Mouse (Mus musculus): ENCODE data around the gene Dhx40.
"Not testable (repeated sequence)": the region's sequence is repeated elsewhere in the genome, so short reads cannot be mapped to it uniquely, and the experiment has no call there.

The Dhx40 gene

DNA sequence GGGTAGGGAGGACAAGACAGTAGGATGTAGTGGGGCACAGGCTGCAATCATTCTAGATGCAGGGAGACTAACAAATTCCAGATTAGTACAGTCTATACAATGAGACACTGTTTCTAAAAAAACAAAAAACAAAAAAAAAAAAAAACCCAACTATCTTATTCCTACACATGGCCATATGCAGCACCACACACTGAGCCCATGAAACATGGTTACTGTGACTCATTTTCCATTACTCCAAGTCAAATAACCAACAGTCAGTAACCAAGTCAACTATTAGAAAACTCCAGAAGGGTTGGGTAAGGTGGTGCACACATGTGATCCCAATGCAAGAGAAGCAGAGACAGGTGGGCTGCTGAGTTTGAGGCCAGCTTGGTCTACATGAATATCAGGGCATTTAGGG lies 55.1 kb downstream of the Dhx40 start:
- no peak for DNase-seq (ENCODE audit: low read depth, low spot score)

GRCm38 (mm10) chr11:86751010-86751409 lies 56.5 kb downstream of the Dhx40 start:
- DNase-seq (ENCODE audit: low read depth, low spot score): no peak

DNA sequence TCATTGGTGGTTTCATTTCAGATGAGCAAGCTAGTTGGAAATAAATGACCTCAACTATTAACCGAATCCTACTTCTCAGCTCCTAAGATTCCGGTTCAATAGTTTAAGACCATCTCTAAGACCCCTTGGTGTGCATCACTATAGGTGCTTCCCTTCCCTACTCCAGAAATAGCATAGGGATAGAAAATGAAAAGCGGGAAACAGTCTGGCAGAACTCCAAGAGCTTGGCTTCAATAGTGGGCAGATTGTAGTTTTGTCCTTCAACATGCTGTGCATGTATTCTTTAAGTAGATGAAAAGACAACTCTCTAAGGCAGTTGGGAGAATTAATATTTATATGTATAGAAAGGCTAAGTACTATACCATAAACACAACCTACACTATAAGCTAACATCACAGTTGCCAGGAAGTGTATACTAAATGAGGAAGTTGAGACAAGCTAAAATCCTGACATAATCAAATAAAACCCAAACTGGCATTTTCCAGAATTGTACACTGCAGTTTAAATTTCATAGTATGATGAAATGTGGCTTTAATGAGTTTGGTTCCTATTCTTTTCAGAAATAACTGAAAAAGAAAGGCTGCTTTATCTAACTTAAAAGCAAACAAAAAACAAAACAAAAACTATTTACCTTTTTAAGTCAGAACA lies 57.6 kb downstream of the Dhx40 start:
- DNase-seq (ENCODE audit: low read depth, low spot score): no peak

DNA sequence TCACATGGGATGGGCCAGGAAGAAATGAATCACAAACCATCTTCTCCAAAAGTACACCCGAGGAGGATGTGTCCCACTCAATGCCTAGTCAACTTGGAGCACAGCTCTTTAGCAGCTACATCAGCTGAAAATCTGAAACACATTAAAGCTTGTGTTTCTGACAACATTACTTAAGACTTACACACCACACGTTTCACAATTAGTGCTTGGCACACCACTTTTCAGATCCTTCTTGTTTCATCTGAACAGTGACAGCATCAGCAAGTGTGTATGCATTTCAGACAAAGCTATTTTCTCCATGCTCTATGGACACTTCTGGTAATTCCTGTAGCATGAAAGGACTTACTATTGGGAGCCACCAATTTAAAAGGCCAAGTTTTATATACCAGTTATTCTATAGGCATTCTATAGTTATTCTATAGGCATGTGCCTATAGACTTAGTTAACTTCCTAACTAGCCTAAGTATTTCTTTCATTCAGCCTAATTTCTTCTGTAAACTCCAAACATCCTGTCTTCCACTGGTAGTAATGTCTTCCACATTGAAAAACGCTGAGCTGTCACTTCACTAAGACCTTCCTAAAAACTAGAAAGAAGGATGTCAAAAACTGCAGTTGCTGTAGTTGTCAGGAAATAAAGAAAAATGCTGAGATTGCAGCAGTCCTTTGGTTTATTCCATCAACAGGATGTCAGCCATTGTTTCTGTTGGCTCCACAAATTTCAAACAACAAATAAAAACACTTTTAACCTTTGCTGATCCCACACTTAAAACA lies 61.7 kb downstream of the Dhx40 start:
- no peak for DNase-seq (ENCODE audit: low read depth, low spot score)

- peak; percentile 92 for DNase-seq (ENCODE audit: low read depth, low spot score)
These were observed 64.9 kb downstream of the Dhx40 start for GRCm38 (mm10) chr11:86742605-86743004.

GRCm38 (mm10) chr11:86741505-86741904 lies 66.0 kb downstream of the Dhx40 start:
- no peak for DNase-seq (ENCODE audit: low read depth, low spot score)

DNA sequence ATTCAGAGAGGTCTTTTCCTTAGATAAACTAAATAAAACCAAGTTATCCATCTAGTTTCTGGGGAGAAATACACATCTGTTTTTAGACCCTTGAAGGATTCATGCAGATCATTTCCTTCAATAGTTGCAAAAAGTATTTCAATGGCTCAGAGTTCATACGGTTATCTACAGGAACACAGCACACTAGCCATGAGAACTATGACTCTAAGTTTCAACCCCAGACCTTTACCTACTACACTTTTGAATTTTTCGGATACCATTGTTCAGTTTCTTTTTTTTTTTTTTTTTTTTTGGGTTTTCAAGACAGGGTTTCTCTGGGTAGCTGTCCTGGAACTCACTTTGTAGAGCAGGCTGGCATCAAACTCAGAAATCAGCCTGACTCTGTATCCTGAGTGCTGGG lies 68.1 kb downstream of the Dhx40 start:
- no peak for DNase-seq (ENCODE audit: low read depth, low spot score)

GRCm38 (mm10) chr11:86738956-86739355 lies 68.6 kb downstream of the Dhx40 start:
- no peak for DNase-seq (ENCODE audit: low read depth, low spot score)

DNA sequence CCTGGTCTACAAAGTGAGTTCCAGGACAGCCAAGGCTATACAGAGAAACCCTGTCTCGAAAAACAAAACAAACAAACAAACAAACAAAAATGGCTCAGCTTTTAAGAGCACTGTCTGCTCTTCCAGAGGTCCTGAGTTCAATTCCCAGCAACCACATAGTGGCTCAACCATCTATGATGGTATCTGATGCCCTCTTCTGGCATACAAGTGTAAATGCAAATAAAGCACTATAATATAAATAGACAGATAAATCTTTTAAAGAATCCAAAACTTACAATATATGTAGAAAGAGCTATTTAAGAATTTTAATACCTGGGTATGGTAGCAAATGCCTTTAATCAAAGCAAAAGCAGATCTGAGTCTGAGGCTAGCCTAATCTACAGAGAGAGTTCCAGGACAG lies 69.2 kb downstream of the Dhx40 start:
- DNase-seq (ENCODE audit: low read depth, low spot score): not testable (repeated sequence)

DNA sequence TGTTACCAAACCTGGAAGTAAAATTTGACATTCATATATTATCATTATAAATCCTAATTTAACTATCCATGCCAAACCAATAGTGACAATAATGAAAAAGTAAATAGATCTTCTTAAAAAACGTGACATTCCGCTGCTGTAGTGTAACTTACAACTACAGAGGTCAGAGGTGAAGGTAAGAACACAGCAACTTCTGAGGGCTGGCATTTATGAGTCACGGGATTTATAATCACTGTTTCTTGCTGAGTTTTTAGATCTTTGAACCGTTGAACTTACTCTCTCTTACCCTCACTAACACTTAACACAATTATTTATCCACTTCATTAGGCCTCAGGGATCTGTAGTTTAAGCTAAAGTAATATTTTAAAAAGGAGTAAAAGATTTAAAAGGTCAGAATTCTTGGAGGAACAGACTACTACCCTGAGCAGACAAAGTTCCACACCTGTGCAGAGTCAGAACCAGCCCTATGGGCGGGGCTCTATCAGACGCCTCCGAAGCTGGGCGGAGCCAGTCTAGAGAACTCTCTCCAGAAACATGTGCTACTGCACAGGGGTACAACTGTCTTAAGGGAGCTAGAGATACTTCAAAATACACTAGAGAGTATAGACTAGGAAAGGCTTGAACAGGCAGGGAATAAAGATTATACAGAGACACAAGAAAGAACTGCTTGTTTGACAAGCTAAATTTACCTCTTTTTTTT lies 70.1 kb downstream of the Dhx40 start:
- peak; percentile 72 for DNase-seq (ENCODE audit: low read depth, low spot score)

DNA sequence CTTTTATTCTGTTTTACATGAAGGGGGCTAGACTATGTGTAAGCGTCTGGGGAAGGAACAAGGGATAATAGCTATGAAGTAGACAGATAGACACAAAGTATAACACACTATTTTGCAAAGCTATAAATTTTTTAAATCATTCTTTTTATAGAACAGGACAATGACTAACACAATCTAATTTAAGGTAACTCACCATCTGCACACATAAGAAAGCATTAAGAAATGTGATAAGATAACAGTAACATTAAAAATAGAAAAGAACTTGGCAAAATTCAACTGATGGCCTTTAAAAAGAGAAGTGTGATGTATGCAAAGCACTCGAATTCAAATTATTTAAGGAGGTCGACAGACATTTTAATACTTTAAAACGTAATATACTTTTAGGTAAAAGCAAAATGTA lies 72.6 kb downstream of the Dhx40 start:
- DNase-seq (ENCODE audit: low read depth, low spot score): no peak

GRCm38 (mm10) chr11:86734241-86734939 lies 73.2 kb downstream of the Dhx40 start:
- no peak for DNase-seq (ENCODE audit: low read depth, low spot score)

- DNase-seq (ENCODE audit: low read depth, low spot score): no peak
These were observed 76.1 kb downstream of the Dhx40 start for GRCm38 (mm10) chr11:86731443-86731842.

DNA sequence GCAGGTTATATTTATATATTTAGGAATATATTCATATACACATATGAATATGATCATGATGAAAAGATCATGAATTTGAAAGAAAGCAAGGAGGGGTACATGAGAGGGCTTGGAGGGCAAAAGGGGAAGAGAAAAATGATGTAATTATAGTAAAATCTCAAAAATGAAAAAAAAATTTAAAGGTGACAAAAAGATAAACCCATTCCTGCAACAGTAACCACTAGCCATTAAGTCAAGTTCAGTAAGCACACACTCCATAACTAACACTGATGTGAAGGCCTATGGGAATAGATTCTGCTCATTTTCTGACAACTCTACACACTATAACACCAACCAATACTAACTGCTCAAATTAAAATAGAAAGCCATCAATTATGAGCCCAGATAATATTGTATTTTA lies 81.9 kb downstream of the Dhx40 start:
- DNase-seq (ENCODE audit: low read depth, low spot score): no peak

DNA sequence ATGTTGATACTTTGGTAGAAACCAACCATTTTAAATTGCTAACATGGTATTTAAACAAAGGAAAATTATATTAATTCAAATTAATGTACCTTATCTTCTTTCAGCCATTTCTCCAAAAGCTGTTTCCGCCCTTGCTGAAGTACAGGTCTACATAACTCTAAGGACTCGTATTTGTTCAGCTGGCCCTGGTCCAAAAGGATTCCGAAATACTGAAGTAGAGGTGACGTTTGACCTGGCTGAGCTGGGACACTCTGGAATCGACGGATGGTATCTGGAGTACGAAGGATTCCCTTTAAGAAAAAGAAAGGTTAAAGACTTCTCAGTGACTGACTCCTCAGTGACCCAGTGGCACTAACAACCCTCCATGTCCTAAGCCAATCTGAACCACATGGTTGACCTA lies 82.6 kb downstream of the Dhx40 start:
- no peak for DNase-seq (ENCODE audit: low read depth, low spot score)

- no peak for DNase-seq (ENCODE audit: low read depth, low spot score)
These were observed 83.5 kb downstream of the Dhx40 start for GRCm38 (mm10) chr11:86724004-86724403.

DNA sequence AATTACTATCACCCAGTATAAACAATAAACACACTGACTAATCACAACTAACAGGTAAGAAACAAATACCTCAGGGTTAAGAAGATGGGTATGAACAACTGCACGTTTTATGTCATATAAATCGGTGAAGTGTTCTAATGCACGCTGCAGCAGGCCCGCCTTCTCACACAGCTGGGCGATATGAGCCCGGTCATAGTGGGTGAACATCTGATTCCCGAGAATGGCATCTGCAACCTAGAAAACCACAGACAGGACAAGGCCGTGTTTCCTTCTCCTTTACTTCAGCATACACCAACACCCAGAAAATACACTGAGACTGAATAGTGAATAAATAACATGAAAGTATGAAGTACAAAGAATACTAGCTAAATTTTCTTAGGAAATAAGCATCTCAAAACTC lies 88.2 kb downstream of the Dhx40 start:
- no peak for DNase-seq (ENCODE audit: low read depth, low spot score)
